Mouse (Mus musculus) lung, adult 2 months (tissue): ENCODE measurements around the gene Zfp810. TPM values are rescaled to one million over a fixed set of nuclear protein-coding genes. Genes with fewer than 3 reads are reported as not detected.

ENCODE experiments used
- DNase-seq: peaks from one replicate; pipeline ENCODE4 v3.0.0; 2022
- H3K4me1 ChIP-seq: fragments of 200-500 bp; 2 replicates; pipeline ENCODE4 v1.6.1; 2011; ENCODE audit warnings: low read length; ENCODE audit not compliant: control insufficient read depth, insufficient read depth
- H3K4me3 ChIP-seq: fragments of 200-500 bp; replicated peaks from 2 replicates; pipeline ENCODE3; 2011; ENCODE audit warnings: low read depth, mild to moderate bottlenecking, control low read depth, low read length; ENCODE audit errors: extremely low read depth
- CTCF ChIP-seq: fragments of 200-500 bp; IDR thresholded peaks from 2 replicates; pipeline ENCODE4 v1.5.1; 2011; ENCODE audit warnings: mild to moderate bottlenecking, low read length, control low read depth; ENCODE audit not compliant: insufficient read depth
- POLR2A ChIP-seq: fragments of 200-500 bp; IDR thresholded peaks from 2 replicates; pipeline ENCODE4 v1.6.1; 2011; ENCODE audit warnings: low read depth, mild to moderate bottlenecking, control low read depth, low read length, borderline replicate concordance; ENCODE audit errors: extremely low read depth
- WGBS: fragments of 180-500 bp; shearing (Covaris S2); methylation state at CpG from one replicate; pipeline ENCODE4 v1.1.7; 2018; 5-methylcytosine and 5-hydroxymethylcytosine counted together
- polyA plus RNA-seq: library from polyadenylated mRNA; depleted of rRNA; stranded (reverse); fragments of >200 nt; gene quantifications from 2 replicates; pipeline ENCODE4 v1.2.3, GENCODE M21; 2012

The Zfp810 gene
- polyA plus RNA-seq, 1 experiment = 9.8 TPM

DNA sequence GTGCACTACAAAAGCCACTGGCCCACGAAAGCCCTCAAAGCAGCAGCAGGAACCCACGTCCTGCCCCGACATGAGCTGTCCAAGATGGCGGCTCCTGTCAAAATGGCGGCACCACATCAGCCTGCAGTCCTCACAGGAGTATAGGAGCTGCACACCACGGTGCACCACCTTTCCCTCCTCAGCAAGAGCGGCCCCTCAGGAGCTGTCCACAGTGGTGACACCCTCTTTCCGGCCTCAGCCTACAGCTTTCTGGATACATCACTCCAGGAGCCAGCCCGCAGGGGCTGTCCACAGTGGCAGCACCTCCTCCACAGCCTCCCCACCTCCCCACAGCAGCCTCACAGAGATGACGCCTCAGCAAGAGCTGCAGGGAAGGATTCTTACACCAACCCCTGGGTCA, 44.8 kb downstream of the Zfp810 start:
- no peak for DNase-seq
- TF ChIP-seq POLR2A (no peak), CTCF (no peak)
- 90% methylated on average over 10 of the region's 10 CpGs for WGBS
- Histone ChIP-seq H3K4me1 (no peaks in the 10 kb centered on the region), H3K4me3 (no peak overlapping the region)

DNA sequence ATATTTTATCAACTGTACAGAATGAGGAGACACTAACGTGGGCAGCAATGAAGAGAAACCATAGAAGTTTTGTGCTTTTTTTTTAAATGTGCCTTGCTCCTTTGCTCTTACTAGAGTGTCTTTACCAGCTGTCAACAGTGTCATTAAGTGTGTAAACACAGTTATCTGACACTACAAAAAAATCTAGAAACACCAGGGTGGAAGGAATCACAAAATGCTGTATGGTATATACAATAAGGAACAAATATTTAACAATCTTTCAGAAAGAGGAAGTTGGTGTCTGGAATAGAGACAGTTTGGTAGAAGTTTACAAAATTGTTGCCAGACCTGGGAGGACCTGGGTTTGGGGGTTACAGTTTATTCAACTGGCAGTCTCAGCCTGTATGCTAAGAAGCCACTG, 45.9 kb downstream of the Zfp810 start:
- WGBS = 59% methylated on average over 1 of the region's 1 CpGs
- TF ChIP-seq CTCF = no peak
- TF ChIP-seq POLR2A = no peak
- Histone ChIP-seq H3K4me1 (no peaks in the 10 kb centered on the region), H3K4me3 (no peak overlapping the region)
- no peak for DNase-seq

DNA sequence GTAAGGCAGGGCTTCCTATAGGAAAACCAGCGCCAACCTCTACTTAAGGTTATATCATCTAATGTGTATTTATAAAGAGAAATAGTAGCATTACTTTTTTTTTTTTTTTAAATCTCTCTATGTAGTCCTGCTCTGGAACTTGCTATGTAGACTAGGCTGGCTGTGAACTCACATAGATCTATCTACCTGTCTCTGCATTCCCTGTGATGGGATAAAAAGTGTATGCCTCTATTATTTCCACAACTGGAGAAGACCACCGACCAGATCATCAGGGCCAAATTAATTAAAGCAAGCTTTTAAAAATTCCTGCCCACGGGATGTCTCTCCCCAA, 47.4 kb downstream of the Zfp810 start:
- TF ChIP-seq CTCF (no peak), POLR2A (no peak)
- H3K4me1 ChIP-seq = no peaks in the 10 kb centered on the region
- H3K4me3 ChIP-seq = peak overlapping the region; percentile 69
- no peak for DNase-seq
- 35% methylated on average over 3 of the region's 3 CpGs for WGBS

DNA sequence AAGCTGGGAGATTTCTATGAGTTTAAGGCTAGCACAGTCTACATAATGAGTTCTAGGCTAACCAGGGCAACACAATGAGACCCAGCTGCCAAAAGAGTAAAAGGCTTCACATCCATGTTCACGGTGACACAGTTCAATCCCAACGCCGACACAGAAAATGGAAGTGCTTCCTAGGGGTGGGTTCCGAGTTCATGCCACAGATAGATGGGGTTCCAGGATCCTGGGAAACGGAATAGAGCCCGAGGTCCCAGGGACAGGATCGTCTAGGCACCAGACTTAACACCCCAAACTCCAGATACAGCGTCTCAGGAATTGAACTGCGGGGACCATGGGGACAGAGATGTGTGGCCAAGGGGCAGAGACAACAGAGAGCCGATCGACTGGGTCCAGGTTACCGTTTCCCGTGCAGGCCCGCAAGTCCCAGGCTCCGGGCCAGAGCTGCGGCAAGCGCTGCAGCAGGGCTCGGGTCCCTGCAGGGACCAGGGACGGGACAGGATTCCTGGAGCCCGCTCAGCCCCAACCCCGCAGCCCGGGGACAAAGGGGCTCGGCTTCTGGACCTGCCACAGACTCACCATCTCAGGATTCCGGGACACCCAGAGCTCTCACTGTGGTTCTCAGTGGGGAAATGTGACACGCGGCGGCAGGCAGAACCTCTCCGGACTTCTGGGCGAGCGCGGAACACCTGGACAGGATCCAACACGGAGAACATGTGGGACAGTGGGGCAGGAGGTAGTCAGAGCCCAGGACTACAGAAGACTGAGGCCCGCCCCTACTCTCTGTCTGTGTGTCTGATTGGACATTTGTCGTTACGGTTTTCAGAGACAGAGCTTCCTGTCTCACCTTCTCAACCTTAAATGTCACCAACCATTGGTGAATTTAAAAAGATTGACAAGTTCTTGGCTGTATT, 48.0 kb downstream of the Zfp810 start, which contains the start of gene Zfp599:
Gene Zfp599, minus strand, starts transcription at position 712 of the 908 bp plus-strand sequence.
- under 1% methylated on average over 35 of the region's 35 CpGs for WGBS
- TF ChIP-seq CTCF (no peak), POLR2A (no peak)
- DNase-seq = peak; percentile 59
- Histone ChIP-seq H3K4me3 (peak within 1 kb of the TSS; percentile 69), H3K4me1 (no peaks in the 10 kb centered on the region)

DNA sequence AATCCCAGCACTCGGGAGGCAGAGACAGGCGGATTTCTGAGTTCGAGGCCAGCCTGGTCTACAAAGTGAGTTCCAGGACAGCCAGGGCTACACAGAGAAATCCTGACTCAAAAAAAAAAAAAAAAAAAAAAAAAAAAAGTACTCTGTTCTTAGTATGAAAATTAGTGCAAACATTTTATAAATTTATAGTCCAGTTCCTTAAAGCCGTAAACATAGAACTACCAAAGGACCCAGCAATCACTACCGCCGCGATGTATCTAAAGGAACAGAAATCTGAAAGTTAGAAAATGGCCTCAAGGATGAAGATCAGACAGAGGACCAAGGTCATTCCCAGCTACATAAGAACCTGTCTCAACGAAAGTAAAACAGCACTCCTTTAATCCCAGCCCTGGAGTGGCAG, 48.7 kb downstream of the Zfp810 start:
- WGBS = 83% methylated on average over 8 of the region's 8 CpGs
- Histone ChIP-seq H3K4me3 (no peak overlapping the region), H3K4me1 (no peaks in the 10 kb centered on the region)
- TF ChIP-seq CTCF = no peak
- no peak for TF ChIP-seq POLR2A
- no peak for DNase-seq

DNA sequence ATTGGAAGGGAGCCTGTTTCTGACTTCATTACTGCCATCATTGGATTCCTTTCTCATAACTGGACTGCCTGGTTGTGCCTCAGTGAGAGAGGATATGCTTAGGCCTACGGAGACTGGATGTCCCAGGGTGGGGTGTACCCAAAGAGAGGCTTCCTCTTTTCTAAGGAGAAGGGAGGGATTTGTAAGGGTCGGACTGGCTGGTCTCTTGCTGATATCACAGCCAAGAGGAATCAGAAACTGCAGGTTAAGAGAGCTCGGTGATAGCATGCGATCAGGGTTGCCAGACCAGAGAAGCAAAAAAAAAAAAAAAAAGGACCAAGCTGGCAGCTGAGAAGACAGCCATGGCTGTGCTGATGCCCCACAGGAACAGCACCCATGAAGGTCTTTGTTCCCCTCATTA, 50.9 kb downstream of the Zfp810 start:
- H3K4me1 ChIP-seq = no peaks in the 10 kb centered on the region
- H3K4me3 ChIP-seq = no peak overlapping the region
- 94% methylated on average over 4 of the region's 4 CpGs for WGBS
- no peak for DNase-seq
- TF ChIP-seq CTCF (no peak), POLR2A (no peak)

DNA sequence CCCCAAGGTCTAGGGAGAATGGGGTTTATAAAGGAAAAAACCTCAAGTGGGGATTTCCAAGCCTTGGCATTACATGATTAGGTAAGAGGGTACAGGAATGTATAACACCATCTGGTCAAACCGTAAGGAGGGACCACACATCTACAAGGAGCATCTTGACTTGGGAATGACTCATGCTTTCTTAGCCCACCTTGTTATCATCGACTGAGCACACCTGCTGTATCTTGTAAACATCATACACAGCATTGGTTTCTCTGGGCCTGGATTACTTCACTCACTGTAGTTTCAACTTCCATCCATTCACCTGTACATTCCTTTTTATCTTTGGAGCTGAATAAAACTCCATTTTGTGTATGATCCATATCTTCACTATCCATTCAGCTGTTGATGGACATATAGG, 63.2 kb downstream of the Zfp810 start:
- 95% methylated on average over 2 of the region's 2 CpGs for WGBS
- Histone ChIP-seq H3K4me1 (no peaks in the 10 kb centered on the region), H3K4me3 (no peak overlapping the region)
- no peak for DNase-seq
- TF ChIP-seq POLR2A (no peak), CTCF (no peak)

DNA sequence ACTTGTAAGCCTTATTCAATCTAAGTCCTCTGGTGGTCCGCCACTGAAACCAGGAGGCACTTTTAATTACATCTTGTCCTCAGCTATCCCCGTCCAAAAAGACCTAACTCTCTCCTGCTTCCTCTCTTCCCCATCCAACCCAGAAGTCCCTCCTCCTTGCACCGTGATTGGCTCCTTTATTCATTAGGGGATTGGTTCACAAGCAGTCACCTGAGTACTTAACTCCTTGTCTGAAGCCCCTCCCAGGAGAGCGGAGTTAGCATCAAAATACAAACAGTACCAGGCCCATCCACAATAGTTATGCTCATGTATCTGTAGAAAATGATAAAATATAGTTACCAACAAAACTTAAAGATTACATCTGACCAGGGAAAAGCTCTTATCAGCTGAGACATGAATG, 67.4 kb downstream of the Zfp810 start:
- no peak overlapping the region for H3K4me3 ChIP-seq
- no peaks in the 10 kb centered on the region for H3K4me1 ChIP-seq
- DNase-seq = no peak
- no peak for TF ChIP-seq POLR2A
- TF ChIP-seq CTCF = no peak
- 98% methylated on average over 4 of the region's 4 CpGs for WGBS

DNA sequence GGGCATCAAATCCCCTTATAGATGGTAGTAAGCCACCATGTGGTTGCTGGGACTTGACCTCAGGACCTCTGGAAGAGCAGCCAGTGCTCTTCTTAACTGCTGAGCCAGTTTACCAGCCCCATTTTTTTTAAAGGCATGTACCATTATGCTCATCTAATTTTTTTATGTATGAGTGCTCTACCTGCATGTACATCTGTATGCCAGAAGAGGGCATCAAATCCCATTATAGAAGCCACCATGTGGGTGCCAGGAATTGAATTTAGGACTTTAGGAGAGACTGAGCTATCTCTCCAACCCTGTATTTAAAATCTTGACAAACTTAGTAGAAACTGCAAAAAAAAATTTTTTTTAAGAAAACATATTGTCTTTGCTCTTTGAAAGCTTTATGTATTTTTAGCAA, 76.9 kb downstream of the Zfp810 start:
- Histone ChIP-seq H3K4me3 (no peak overlapping the region), H3K4me1 (no peaks in the 10 kb centered on the region; the same call in 1 of the 2 replicates)
- no peak for DNase-seq
- no peak for TF ChIP-seq POLR2A
- TF ChIP-seq CTCF = no peak

DNA sequence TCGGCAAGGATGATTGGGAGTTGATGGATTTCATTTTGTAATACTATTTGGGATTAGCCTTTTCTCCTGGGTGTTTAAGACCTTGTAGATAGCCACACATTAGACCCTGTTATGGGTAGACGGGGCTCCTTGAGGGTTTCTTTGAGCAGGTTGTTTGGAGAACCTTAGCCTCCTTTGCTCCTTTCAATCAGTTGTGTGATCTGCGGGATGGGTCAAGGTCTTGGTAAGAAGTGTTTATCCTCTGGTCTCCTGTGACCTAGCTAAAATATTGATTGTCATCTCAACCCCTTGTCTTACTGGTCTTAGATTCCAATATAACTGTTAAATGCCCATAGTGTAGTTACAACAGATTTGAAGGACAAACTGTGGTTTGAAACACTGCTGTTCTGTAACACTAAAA, 77.4 kb downstream of the Zfp810 start:
- 60% methylated on average over 3 of the region's 3 CpGs for WGBS
- no peak for DNase-seq
- Histone ChIP-seq H3K4me1 (no peaks in the 10 kb centered on the region; the same call in 1 of the 2 replicates), H3K4me3 (no peak overlapping the region)
- TF ChIP-seq POLR2A = no peak
- TF ChIP-seq CTCF = no peak

DNA sequence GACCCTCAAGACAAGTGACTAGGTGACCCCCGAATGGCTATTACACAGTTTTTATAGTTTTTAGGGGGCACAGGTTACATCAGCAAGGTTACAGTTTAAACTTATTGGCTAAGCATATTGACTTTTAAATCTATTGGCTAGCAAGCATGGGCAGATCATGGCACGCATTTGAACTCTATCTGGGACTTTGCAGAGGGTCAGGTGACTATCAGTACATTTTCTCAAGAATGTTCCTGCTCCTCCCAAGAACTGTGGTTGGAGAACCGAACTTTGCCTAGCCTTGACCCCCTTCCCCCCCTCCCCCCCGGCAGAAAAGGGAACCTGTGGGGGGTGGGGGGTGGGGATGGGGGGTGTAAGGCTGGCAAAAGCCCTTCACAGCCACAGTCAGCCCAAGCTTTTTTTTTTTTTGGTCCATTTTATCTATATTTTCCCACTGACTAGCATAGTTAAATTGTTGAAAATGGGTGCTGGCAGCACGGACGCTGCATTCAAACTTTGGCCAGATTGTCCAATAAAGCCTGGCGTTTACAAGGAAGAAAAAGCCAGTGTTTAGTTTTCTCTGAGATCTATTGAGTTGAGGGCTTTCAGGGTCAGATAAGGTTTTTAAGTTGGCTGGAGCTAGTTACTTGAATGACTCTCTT, 77.9 kb downstream of the Zfp810 start:
- Histone ChIP-seq H3K4me1 (no peaks in the 10 kb centered on the region; the same call in 1 of the 2 replicates), H3K4me3 (no peak overlapping the region)
- no peak for DNase-seq
- TF ChIP-seq POLR2A (no peak), CTCF (no peak)
- WGBS = 77% methylated on average over 7 of the region's 7 CpGs
